Mouse (Mus musculus): ENCODE results near the gene Jhy. TPM values are rescaled to one million over a fixed set of nuclear protein-coding genes. Genes with fewer than 3 reads are reported as not detected.

Gene Jhy
- polyA plus RNA-seq, 1 experiment from 2014 or later = 0.09 TPM

DNA sequence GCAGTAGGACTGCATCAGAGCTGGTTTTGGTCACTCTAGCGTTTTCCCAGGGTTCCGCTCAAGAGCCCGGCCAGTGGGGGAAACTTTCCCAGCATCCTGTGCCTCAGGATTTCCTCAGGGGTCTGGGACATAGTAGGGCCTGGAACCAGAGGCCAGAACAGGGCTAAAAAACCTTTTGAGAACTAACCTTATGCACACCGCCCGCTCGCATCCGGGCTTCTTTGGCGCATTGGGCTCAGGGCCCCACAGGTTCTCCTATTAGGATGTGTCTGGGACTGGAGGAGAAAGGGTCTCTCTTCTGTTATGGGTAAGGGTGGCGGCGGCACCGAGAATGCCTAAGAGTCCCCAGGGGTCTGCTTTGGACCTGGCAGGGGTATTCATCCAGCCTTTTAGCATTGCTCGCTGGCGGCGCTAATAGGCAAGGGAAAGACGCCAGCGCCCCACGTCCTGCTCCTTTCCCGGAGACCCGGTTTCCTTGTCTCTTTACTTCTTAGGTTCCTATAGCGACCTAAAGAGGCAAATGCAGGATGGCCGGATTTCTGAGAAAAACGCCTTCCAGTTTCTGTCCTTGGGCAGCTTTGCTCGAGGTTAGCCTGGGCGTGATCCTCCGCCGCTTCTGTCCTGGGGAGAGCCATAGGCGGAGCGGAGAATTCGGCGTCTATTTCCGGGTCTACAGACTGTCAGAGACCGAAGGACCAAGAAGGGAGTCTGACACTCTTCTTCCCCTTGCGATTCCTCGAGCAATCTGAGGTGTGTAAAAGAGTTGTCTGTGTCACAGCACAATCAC is 92.4 kb downstream of the Jhy start:
- H3K4me3 ChIP-seq = peak overlapping the region; percentile 49
- DNase-seq (ENCODE audit: low spot score) = no peak
- 2% methylated on average over 34 of the region's 34 CpGs for WGBS
- no peaks in the 10 kb centered on the region for H3K9me3 ChIP-seq
- peaks cover 13% of the 10 kb centered on the region for H3K4me1 ChIP-seq
- H3K27me3 ChIP-seq (ENCODE audit: insufficient read depth, poor library complexity, severe bottlenecking) = peaks cover 81% of the 10 kb centered on the region
- no peak overlapping the region for H3K27ac ChIP-seq
- H3K36me3 ChIP-seq = no peaks in the 10 kb centered on the region

DNA sequence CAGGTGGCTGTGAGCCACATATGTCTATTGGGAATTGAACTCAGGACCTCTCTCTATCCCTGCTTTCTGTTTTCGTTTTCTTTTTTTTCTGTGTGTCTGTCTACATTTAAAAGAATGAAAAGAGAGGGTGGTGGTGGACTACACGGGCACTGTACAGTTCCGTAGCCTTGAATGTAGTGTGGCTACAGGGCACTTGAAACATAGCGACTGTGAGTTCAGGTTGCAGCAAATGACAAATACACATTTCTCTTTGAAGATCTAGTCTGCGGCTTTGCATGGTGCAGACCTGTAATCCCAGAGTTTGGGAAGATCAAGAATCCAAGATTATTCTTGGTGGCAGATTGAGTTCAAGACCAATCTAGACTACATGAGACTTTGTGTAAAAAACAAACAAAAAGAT is 93.6 kb downstream of the Jhy start:
- DNase-seq (ENCODE audit: low spot score) = no peak
- Histone ChIP-seq H3K36me3 (no peaks in the 10 kb centered on the region), H3K27me3 (ENCODE audit: insufficient read depth, poor library complexity, severe bottlenecking) (peaks cover 69% of the 10 kb centered on the region), H3K4me3 (no peak overlapping the region), H3K27ac (no peak overlapping the region), H3K4me1 (peaks cover 13% of the 10 kb centered on the region), H3K9me3 (no peaks in the 10 kb centered on the region)
- 77% methylated on average over 5 of the region's 5 CpGs for WGBS

GRCm38 (mm10) chr9:40859196-40859595 is 104.7 kb downstream of the Jhy start:
- 7% methylated on average over 9 of the region's 9 CpGs for WGBS
- DNase-seq (ENCODE audit: low spot score) = no peak
- no peaks in the 10 kb centered on the region for H3K36me3 ChIP-seq
- peaks cover 5% of the 10 kb centered on the region; the same call in 1 of the 2 replicates for H3K4me1 ChIP-seq
- no peak overlapping the region for H3K27ac ChIP-seq
- peak overlapping the region; percentile 43 for H3K4me3 ChIP-seq
- no peaks in the 10 kb centered on the region for H3K9me3 ChIP-seq
- H3K27me3 ChIP-seq (ENCODE audit: insufficient read depth, poor library complexity, severe bottlenecking) = peaks cover 32% of the 10 kb centered on the region

- 13% methylated on average over 21 of the region's 21 CpGs for WGBS
- peaks cover 36% of the 10 kb centered on the region for H3K27me3 ChIP-seq (ENCODE audit: insufficient read depth, poor library complexity, severe bottlenecking)
- no peaks in the 10 kb centered on the region for H3K9me3 ChIP-seq
- H3K4me3 ChIP-seq = peak overlapping the region; percentile 43
- no peaks in the 10 kb centered on the region for H3K36me3 ChIP-seq
- H3K4me1 ChIP-seq = peaks cover 5% of the 10 kb centered on the region; the same call in 1 of the 2 replicates
- no peak for DNase-seq (ENCODE audit: low spot score)
- H3K27ac ChIP-seq = no peak overlapping the region
Measured at GRCm38 (mm10) chr9:40858461-40859160, 105.3 kb downstream of the Jhy start.

- H3K27me3 ChIP-seq (ENCODE audit: insufficient read depth, poor library complexity, severe bottlenecking) = peaks cover 23% of the 10 kb centered on the region
- no peak overlapping the region for H3K4me3 ChIP-seq
- no peaks in the 10 kb centered on the region for H3K4me1 ChIP-seq
- H3K9me3 ChIP-seq = no peaks in the 10 kb centered on the region
- no peaks in the 10 kb centered on the region for H3K36me3 ChIP-seq
- DNase-seq (ENCODE audit: low spot score) = no peak
- 50% methylated on average over 2 of the region's 2 CpGs for WGBS
- no peak overlapping the region for H3K27ac ChIP-seq
Measured at GRCm38 (mm10) chr9:40851515-40851914, 112.4 kb downstream of the Jhy start.

Other genes starting within 250 kb of the Jhy start
- 2,804 and 3,368 TPM in 2 replicates for gene Hspa8, start 163.1 kb downstream of the Jhy start, polyA plus RNA-seq (2016; fragmentation: Nextera tagmentation; extraction: Ambion mirVana)
- gene Bsx, start 90.0 kb downstream of the Jhy start, polyA plus RNA-seq (2016; fragmentation: Nextera tagmentation; extraction: Ambion mirVana) = not detected in 2 replicates
- 0.12 and 0.29 TPM in 2 replicates for gene Crtam, start 40.5 kb upstream of the Jhy start, polyA plus RNA-seq (2016; fragmentation: Nextera tagmentation; extraction: Ambion mirVana)
- 13.3 and 13.8 TPM in 2 replicates for gene Ubash3b, start 197.6 kb upstream of the Jhy start, polyA plus RNA-seq (2016; fragmentation: Nextera tagmentation; extraction: Ambion mirVana)

All from heart, embryonic 10.5 days (tissue).